Mouse (Mus musculus): Measurements from ENCODE around the gene Atp6v1g2. TPM values are rescaled to one million over a fixed set of nuclear protein-coding genes. Genes with fewer than 3 reads are reported as not detected.

Atp6v1g2 gene
- polyA plus RNA-seq, 1 experiment: 765 TPM

DNA sequence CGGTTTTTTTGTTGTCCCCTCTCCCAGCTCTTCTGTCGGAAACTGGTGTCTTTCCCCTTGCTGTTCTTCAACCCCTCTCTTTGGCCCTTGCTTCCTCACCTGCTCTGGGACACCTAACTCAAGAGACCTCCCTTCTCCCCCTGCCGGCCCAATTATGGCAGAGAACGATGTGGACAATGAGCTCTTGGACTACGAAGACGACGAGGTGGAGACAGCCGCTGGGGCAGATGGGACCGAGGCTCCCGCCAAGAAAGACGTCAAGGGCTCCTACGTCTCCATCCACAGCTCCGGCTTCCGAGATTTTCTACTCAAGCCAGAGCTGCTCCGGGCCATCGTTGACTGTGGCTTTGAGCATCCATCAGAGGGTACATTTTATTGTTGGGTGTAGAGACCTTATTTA lies 9.6 kb downstream of the Atp6v1g2 start:
- TF ChIP-seq CTCF (IDR thresholded peaks at IDR 0.05; ENCODE audit: extremely low read depth, insufficient read depth, low read length) (no peak), POLR2A (IDR thresholded peaks at IDR 0.05; ENCODE audit: extremely low read depth, insufficient read depth, low read length) (no peak)
- Histone ChIP-seq H3K4me1 (ENCODE audit: control insufficient read depth, insufficient read depth, low read length) (peaks cover 12% of the 10 kb centered on the region; the same call in 1 of the 2 replicates), H3K27ac (ENCODE audit: insufficient read depth, low read length) (peak overlapping the region; percentile 94), H3K4me3 (ENCODE audit: insufficient read depth, low read length) (peak overlapping the region; percentile 94)

DNA sequence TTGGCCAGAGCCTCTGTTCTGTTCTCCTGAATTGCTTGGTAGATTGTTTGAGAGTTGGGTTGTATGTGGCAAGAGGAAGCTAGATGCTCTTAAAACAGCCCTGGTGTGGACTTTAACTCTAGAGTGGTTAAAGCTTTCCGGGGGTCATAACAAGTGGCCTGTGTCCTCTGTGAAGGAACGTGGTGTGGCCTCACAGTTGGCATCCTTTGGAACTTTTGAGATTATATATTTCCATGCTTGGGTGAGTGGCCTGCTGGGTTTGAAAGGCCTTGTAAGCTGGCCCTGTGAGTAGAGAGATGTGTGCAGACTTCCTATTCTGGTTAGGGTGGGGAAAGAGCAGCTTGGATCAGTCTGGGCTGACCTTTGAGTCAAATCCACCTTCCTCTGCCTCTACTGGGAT lies 11.5 kb downstream of the Atp6v1g2 start:
- peaks cover 12% of the 10 kb centered on the region; the same call in 1 of the 2 replicates for H3K4me1 ChIP-seq (ENCODE audit: control insufficient read depth, insufficient read depth, low read length)
- TF ChIP-seq POLR2A (IDR thresholded peaks at IDR 0.05; ENCODE audit: extremely low read depth, insufficient read depth, low read length): no peak
- no peak overlapping the region for H3K4me3 ChIP-seq (ENCODE audit: insufficient read depth, low read length)
- H3K27ac ChIP-seq (ENCODE audit: insufficient read depth, low read length): no peak overlapping the region

DNA sequence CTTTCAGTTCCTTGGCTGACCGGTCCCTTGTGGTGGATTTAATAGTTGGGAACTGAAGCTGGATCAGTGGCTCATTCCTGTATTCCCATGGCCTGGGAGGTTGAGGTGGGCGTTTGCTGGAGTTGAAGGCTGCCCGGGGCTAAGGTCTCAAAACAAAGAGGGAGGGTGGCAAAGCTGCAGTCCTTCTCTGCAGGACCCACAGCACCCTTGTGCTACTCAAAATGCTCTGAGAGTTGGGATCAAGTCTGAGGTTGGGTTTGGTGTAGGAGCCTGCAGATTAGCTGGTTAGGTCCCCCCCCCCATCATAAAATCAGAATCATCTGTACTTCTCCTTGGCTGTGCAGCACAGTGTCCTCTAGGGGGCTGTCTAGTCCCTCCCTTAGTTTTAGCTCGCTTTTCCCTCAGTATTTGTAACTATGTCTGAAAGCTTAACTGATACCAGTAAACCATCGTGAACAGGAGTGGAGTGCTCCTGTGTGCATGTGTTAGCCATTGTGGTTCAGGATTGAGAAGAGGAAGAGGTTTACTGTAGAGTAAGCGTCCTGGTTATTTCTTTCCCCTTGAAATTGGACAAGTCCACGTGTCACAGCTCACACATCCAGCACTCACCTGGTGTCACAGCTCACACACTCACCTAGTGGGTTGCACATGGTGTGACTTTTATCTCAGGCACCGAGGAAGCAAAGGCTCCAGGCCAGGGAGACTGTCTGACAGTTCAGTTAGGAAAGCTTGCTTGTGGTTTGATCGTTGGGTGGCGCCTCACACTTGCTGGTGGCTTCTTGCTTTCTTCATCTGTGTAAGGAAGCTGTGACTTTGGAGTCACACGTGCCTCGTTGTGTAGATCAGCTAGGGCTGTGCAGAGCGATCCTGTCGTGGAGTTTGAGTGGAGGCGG lies 12.5 kb downstream of the Atp6v1g2 start:
- H3K4me1 ChIP-seq (ENCODE audit: control insufficient read depth, insufficient read depth, low read length): peaks cover 7% of the 10 kb centered on the region; the same call in 1 of the 2 replicates
- H3K27ac ChIP-seq (ENCODE audit: insufficient read depth, low read length): no peak overlapping the region
- peak; percentile 41 for TF ChIP-seq CTCF (IDR thresholded peaks at IDR 0.05; ENCODE audit: extremely low read depth, insufficient read depth, low read length)
- TF ChIP-seq POLR2A (IDR thresholded peaks at IDR 0.05; ENCODE audit: extremely low read depth, insufficient read depth, low read length): no peak

DNA sequence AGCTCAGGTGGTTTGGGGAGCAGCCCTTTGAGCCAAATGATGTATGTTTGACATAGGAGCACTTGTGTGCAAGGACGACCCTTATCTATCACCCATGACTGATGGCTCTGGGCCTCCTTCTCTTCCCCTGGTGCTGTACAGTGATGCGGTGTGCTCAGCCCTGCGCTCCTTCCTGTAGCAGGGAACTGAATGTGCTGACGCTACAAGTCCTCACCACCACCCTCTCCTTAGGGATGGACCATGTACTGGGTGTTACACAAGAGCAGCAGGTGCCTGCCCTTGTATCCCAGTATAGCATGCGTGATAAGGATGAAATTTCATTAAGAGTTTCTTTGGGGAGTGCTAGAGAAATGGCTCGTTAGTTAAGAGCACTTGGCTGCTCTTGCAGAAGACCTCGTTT lies 13.7 kb downstream of the Atp6v1g2 start:
- Histone ChIP-seq H3K4me1 (ENCODE audit: control insufficient read depth, insufficient read depth, low read length) (peaks cover 6% of the 10 kb centered on the region; the same call in 1 of the 2 replicates), H3K4me3 (ENCODE audit: insufficient read depth, low read length) (no peak overlapping the region), H3K27ac (ENCODE audit: insufficient read depth, low read length) (no peak overlapping the region)
- TF ChIP-seq POLR2A (IDR thresholded peaks at IDR 0.05; ENCODE audit: extremely low read depth, insufficient read depth, low read length) (no peak), CTCF (IDR thresholded peaks at IDR 0.05; ENCODE audit: extremely low read depth, insufficient read depth, low read length) (no peak)

More for the DNA sequence above, 12.5 kb downstream of the Atp6v1g2 start:
- H3K4me3 ChIP-seq (ENCODE audit: insufficient read depth, low read length): no peak overlapping the region

DNA sequence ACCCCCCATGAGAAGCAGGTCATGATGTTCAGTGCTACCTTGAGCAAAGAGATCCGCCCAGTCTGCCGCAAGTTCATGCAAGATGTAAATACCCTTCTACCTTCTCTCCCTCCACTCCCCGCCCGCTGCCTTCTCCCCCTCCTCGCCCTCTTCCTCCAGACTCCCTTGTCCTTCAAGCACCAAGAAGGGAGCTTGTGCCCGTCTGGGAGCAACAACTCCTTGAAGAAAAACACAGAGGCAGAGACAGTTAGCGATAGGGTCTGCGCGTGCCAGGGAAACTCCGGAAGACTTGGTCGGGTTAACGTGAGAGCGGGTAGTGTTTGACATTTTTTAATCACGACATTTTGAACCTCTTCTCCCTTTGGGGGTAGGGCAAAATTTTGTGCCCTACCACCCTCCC lies 15.5 kb downstream of the Atp6v1g2 start:
- H3K4me1 ChIP-seq (ENCODE audit: control insufficient read depth, insufficient read depth, low read length): peaks cover 4% of the 10 kb centered on the region; the same call in 1 of the 2 replicates
- H3K4me3 ChIP-seq (ENCODE audit: insufficient read depth, low read length): no peak overlapping the region
- no peak overlapping the region for H3K27ac ChIP-seq (ENCODE audit: insufficient read depth, low read length)
- TF ChIP-seq POLR2A (IDR thresholded peaks at IDR 0.05; ENCODE audit: extremely low read depth, insufficient read depth, low read length) (no peak), CTCF (IDR thresholded peaks at IDR 0.05; ENCODE audit: extremely low read depth, insufficient read depth, low read length) (no peak)

DNA sequence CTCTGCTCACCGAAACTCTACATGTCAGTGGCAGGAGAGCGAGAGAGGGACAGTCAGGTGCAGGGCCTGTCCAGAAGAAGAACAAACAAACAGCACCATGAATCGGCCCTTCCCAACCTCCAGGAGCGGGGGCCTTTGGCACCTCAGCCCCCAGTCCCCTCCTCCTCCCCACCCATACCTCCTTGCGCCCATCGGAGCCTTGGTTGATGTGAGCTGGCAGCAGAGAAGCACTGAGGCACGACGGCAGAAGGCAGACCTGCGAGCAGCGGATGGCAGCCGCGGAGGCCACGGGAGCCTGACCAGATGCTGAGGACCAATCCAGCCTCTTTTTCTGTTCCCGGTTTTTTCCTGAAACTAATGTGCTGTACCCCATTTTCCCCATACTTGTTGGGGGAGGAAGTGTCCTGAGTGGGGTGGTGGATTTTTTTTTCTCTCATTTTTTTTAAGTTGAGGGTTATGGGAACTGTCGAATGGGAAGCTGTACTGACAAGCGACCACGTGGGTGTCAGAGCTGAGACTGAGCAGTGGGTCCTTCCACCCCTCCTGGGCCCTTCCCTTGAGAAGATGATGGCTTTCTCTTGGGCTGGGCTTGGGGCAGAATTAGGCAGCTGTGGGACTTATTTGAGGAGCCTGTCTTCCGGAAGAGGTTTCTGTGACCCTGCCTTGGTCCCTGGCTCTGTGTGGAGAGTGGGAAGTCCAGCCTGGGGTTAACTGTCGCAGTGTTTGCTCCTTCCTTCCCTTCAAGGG lies 16.2 kb downstream of the Atp6v1g2 start:
- H3K27ac ChIP-seq (ENCODE audit: insufficient read depth, low read length): no peak overlapping the region
- H3K4me1 ChIP-seq (ENCODE audit: control insufficient read depth, insufficient read depth, low read length): no peaks in the 10 kb centered on the region
- H3K4me3 ChIP-seq (ENCODE audit: insufficient read depth, low read length): no peak overlapping the region
- TF ChIP-seq CTCF (IDR thresholded peaks at IDR 0.05; ENCODE audit: extremely low read depth, insufficient read depth, low read length) (no peak), POLR2A (IDR thresholded peaks at IDR 0.05; ENCODE audit: extremely low read depth, insufficient read depth, low read length) (no peak)

DNA sequence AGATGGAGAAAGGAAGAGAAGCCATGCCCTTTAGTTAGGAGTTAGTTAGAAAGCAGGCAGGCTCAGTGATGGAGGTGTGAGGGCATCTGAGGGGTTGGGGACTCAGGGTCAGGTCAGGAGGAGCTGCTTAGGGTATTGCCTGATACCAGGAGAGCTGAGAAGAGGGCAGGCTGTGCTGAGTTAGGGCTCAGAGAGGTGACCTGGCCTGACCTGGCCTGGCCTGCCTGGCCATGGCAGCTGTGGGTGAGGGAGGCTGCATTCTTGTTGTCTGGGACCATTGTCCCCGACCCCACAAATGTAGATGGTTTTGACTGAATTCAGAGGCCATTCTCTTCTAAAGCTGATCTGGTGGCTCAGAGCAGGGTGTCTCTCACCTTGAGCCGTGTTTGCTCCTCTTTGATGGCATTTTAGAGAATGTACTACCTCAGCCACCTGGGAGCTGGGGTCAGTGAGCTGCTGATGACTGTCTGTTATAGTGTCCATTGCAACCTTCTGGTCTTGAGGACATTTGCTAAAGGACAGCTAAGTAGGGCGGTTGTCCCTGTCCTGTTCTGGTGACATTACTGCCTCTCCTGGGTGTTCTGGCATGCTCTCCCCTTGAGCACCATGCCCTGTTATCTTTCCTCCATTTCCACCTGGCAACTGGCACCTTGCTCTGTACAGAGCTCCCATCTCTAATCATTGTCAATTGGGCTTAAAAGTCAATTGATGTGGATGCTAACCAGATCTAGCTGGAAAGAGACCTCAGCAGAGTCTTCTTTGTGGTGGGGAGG lies 17.1 kb downstream of the Atp6v1g2 start:
- H3K4me1 ChIP-seq (ENCODE audit: control insufficient read depth, insufficient read depth, low read length): no peaks in the 10 kb centered on the region
- H3K27ac ChIP-seq (ENCODE audit: insufficient read depth, low read length): no peak overlapping the region
- no peak for TF ChIP-seq CTCF (IDR thresholded peaks at IDR 0.05; ENCODE audit: extremely low read depth, insufficient read depth, low read length)
- 0 out of 2 replicates have a peak, but pooled peaks have one; percentile 12 for TF ChIP-seq POLR2A (IDR thresholded peaks at IDR 0.05; ENCODE audit: extremely low read depth, insufficient read depth, low read length)
- H3K4me3 ChIP-seq (ENCODE audit: insufficient read depth, low read length): no peak overlapping the region

DNA sequence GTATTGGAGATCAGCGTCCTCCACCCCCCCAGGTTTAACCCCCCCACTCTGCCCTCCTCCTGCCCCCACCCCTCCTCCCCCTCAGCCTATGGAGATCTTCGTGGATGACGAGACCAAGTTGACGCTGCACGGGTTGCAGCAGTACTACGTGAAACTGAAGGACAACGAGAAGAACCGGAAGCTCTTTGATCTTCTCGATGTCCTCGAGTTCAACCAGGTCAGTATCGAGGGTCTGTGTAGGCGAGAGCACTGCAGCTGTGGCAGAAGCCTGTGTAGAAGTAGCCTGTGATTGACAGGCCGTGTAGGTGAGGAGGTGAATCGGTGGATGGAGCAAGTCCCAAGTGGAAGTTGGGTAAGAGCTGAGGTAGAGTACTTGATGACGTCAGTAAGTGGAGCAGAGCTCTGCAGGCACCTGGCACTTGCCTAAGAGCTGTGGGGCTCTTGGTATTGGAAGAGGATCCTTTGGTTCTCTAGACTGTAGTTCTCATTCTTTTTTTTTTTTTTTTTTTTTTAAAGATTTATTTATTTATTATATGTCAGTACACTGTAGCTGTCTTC lies 17.8 kb downstream of the Atp6v1g2 start:
- TF ChIP-seq POLR2A (IDR thresholded peaks at IDR 0.05; ENCODE audit: extremely low read depth, insufficient read depth, low read length) (no peak), CTCF (IDR thresholded peaks at IDR 0.05; ENCODE audit: extremely low read depth, insufficient read depth, low read length) (no peak)
- no peaks in the 10 kb centered on the region for H3K4me1 ChIP-seq (ENCODE audit: control insufficient read depth, insufficient read depth, low read length)
- no peak overlapping the region for H3K4me3 ChIP-seq (ENCODE audit: insufficient read depth, low read length)
- no peak overlapping the region for H3K27ac ChIP-seq (ENCODE audit: insufficient read depth, low read length)

DNA sequence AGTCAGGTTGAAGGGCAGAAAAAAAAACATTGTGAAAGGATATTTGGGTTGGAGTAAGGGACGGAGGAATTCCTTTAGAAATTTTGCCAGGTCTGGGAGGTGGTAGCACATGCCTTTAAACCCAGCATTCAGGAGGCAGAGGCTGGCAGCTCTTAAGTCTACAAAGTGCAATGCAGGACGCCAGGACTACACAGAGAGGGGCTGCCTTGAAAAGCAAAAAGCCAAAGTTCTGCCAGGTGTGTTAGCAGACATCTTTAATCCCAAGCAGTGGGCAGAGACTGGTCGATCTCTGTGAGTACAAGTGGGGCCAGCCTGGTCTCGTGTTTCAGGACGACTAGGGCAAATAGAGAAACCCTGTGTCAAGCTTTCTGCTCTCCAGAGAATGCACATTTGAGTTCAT lies 18.5 kb downstream of the Atp6v1g2 start:
- H3K4me1 ChIP-seq (ENCODE audit: control insufficient read depth, insufficient read depth, low read length): no peaks in the 10 kb centered on the region
- TF ChIP-seq CTCF (IDR thresholded peaks at IDR 0.05; ENCODE audit: extremely low read depth, insufficient read depth, low read length): no peak
- no peak overlapping the region for H3K4me3 ChIP-seq (ENCODE audit: insufficient read depth, low read length)
- no peak overlapping the region for H3K27ac ChIP-seq (ENCODE audit: insufficient read depth, low read length)
